Mouse (Mus musculus): ENCODE measurements at regions not wholly inside any gene's neighbourhood (a gene's known extent, or its start where the extent isn't known, plus 50 kb on each side); places are given as distances from the start of the nearest gene placed in this dataset.
A peak's percentile ranks its signal among the peaks of the same experiment; 100 is the strongest.
"Not testable (repeated sequence)": the region's sequence is repeated elsewhere in the genome, so short reads cannot be mapped to it uniquely, and the experiment has no call there.

- not testable (repeated sequence) for DNase-seq (ENCODE audit: low read depth, low spot score)
These were observed 56.9 kb downstream of the Zfp36l1 start for GRCm38 (mm10) chr12:80055894-80056293.

- no peak for DNase-seq (ENCODE audit: low read depth, low spot score)
These were observed 57.4 kb downstream of the Zfp36l1 start for GRCm38 (mm10) chr12:80055394-80055793.

GRCm38 (mm10) chr12:80054655-80055037 is 58.2 kb downstream of the Zfp36l1 start:
- no peak for DNase-seq (ENCODE audit: low read depth, low spot score)

GRCm38 (mm10) chr12:80053902-80054654 is 58.7 kb downstream of the Zfp36l1 start:
- no peak for DNase-seq (ENCODE audit: low read depth, low spot score)

- DNase-seq (ENCODE audit: low read depth, low spot score) = no peak
These were observed 64.4 kb downstream of the Zfp36l1 start for GRCm38 (mm10) chr12:80048215-80048979.

- DNase-seq (ENCODE audit: low read depth, low spot score) = no peak
These were observed 66.0 kb downstream of the Zfp36l1 start for GRCm38 (mm10) chr12:80046625-80047303.

- DNase-seq (ENCODE audit: low read depth, low spot score) = no peak
These were observed 71.1 kb downstream of the Zfp36l1 start for GRCm38 (mm10) chr12:80041510-80042324.

- DNase-seq (ENCODE audit: low read depth, low spot score) = no peak
These were observed 71.8 kb downstream of the Zfp36l1 start for GRCm38 (mm10) chr12:80041012-80041411.

GRCm38 (mm10) chr12:80040233-80040632 is 72.6 kb downstream of the Zfp36l1 start:
- DNase-seq (ENCODE audit: low read depth, low spot score) = no peak

GRCm38 (mm10) chr12:80039150-80039549 is 73.7 kb downstream of the Zfp36l1 start:
- no peak for DNase-seq (ENCODE audit: low read depth, low spot score)

GRCm38 (mm10) chr12:80035500-80036271 is 77.1 kb downstream of the Zfp36l1 start:
- DNase-seq (ENCODE audit: low read depth, low spot score) = no peak

- no peak for DNase-seq (ENCODE audit: low read depth, low spot score)
These were observed 77.8 kb downstream of the Zfp36l1 start for GRCm38 (mm10) chr12:80034963-80035411.

GRCm38 (mm10) chr12:80034100-80034499 is 78.7 kb downstream of the Zfp36l1 start:
- DNase-seq (ENCODE audit: low read depth, low spot score) = no peak

GRCm38 (mm10) chr12:80032520-80032919 is 80.3 kb downstream of the Zfp36l1 start:
- DNase-seq (ENCODE audit: low read depth, low spot score) = no peak

- no peak for DNase-seq (ENCODE audit: low read depth, low spot score)
These were observed 84.5 kb downstream of the Zfp36l1 start for GRCm38 (mm10) chr12:80028301-80028700.

- no peak for DNase-seq (ENCODE audit: low read depth, low spot score)
These were observed 89.4 kb downstream of the Zfp36l1 start for GRCm38 (mm10) chr12:80023107-80024078.

- DNase-seq (ENCODE audit: low read depth, low spot score) = no peak
These were observed 90.4 kb downstream of the Zfp36l1 start for GRCm38 (mm10) chr12:80022181-80023106.

GRCm38 (mm10) chr12:80021030-80021473 is 91.8 kb downstream of the Zfp36l1 start:
- peak; percentile 84 for DNase-seq (ENCODE audit: low read depth, low spot score)

All from A20 (cell line).